Mouse (Mus musculus) c-Kit-positive CD71-positive TER-119-positive erythroid progenitor cells, embryonic 14.5 days (primary cell): ENCODE data around the gene Arsg.

Experiments
- DNase-seq: peaks from one replicate; pipeline ENCODE4 v3.0.0-alpha.2; 2013; ENCODE audit warnings: low spot score

Arsg gene

GRCm38 (mm10) chr11:109587019-109587418 lies 113.8 kb downstream of the Arsg start:
- peak; percentile 65 for DNase-seq

- DNase-seq = peak; percentile 67
Observed at GRCm38 (mm10) chr11:109587638-109588374, 114.6 kb downstream of the Arsg start.

GRCm38 (mm10) chr11:109590012-109590411 lies 116.8 kb downstream of the Arsg start:
- no peak for DNase-seq

GRCm38 (mm10) chr11:109591511-109591910 lies 118.3 kb downstream of the Arsg start:
- no peak for DNase-seq

DNA sequence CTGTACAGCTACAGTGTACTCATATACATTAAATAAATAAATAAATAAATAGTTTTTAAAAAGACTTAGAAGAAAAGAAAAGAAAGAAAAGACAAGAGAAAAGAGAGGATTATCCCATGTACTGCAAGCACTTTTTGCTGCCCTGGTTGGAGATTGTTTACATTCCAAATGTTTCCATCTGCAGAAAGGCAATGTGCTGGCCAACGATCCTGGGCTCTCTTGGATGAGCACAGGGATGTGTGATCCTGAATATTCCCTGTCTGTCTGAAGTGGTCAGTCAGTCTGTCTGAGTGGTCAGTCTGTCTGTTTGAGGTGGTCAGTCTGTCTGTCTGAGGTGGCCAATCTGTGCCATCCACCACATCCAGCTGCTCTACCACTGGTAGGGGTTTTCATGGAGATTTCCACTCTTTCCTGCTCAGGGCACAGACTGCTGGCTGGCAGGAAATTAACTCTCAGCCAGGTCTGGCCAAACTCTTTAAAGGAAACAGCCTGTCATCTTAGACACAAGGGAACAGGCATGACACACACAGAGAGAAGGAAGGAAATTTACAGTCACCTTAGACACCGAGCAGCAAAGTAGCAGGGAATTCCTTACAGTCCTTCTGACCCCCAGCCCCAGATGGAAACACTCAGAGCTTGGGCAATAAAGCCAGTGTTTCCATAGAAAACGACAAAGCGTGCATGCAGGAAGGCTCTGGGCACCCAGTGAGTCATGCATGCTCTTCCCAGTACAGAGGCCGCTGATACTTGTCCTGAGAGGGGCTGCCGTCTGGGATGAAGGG lies 120.2 kb downstream of the Arsg start:
- no peak for DNase-seq

DNA sequence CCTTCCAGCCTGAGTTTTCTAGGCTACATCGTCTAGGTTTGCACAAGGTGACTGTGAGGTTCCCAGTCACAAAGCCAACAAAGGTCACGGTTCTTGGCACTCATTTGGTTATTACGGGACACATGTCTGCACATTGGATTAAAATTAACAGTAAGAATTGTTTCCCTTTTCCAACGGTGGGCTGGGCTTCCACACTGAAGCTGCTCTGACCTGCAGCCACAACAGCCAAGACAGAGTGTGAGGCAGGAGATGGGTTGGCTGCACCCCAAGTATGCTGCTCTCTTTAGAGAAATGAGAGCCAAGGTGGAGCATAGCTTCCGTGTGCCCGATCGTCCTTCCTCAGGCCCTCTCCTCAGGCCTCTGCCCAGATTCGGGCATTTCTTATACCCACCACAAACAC lies 121.6 kb downstream of the Arsg start:
- no peak for DNase-seq

DNA sequence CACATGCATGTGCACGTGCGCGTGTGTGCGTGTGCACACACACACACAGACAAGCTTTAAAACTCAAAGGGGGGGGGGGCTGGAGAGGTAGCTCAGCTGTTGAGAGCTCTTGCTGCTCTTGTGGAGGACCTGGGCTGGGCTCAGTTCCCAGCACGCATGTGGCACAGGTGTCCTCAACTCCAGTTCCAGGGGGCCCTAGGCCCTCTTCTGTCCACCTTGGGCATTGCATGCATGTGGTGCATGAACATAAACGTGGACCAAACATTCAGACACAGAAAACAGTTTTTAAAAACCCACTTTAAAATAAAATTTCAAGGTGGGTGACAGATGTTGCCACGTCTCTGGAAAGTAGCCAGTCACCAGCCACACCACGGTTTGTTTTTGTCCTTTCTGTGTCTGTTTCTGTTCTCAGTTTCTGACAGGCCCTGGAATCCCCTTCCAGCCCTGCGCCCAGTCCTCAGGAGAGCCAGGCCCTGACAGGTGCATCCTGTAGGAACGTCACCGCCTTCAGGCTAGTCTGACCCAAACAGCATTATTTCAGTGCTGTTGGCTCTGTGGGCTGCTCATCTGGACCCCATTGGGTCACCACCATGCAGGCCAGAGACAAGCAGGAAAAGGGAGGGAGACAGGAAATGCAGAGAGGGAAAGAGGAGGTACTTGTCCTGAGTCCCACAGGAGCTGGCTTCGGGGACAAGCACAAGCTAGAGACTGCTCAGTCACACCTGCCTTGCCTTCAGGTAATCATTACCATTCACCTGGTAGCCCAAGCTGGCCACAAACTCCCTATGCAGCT lies 125.8 kb downstream of the Arsg start:
- DNase-seq = no peak

DNA sequence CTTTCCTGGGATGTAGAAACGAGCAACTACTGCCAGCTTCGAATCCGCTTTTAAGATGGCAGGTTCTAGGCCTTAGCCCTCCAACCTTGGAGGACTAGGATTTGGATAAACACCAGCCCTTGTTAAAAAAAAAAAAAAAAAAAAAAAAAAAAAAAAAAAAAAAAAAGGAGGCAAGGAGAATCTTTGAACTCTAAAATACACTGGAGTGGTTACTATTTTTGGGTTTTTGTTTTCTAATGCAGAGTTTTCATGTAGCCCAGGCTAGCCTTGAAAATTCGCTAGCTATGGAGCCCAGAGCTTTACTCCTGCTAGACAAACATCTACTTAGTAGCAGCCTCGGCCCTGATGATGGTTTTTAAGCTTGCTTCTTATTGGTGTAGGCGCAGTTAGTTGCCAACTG lies 134.4 kb downstream of the Arsg start:
- DNase-seq = no peak

DNA sequence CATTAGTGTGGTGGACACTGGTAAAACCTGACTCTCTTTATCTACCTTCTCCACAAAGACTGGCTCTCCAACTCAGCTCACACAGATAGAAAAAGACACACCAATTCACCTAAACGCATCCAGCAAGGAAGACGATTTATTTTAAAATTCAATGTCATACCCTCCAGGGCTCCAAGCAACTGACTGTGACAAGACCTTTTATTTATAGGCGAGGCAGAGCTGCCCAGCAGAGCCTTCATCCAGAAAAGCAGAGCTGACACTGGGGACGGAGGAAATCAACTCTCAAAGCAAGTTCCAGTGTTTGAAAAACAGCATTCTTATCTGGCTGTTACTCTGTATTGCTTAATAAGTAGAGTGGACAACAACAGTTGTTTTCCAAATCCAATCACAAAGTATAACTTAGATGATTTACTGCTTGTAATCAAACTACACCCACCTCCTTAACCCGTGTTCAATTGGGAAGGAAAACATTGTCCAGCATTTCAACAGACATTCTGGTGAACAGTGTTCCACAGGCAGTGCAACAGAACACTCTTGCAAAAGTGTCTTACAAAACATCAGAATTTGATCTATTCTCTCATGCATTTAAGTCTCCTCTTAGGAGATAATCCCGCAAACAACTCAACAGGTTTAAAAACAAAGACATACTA lies 135.9 kb downstream of the Arsg start:
- no peak for DNase-seq

DNA sequence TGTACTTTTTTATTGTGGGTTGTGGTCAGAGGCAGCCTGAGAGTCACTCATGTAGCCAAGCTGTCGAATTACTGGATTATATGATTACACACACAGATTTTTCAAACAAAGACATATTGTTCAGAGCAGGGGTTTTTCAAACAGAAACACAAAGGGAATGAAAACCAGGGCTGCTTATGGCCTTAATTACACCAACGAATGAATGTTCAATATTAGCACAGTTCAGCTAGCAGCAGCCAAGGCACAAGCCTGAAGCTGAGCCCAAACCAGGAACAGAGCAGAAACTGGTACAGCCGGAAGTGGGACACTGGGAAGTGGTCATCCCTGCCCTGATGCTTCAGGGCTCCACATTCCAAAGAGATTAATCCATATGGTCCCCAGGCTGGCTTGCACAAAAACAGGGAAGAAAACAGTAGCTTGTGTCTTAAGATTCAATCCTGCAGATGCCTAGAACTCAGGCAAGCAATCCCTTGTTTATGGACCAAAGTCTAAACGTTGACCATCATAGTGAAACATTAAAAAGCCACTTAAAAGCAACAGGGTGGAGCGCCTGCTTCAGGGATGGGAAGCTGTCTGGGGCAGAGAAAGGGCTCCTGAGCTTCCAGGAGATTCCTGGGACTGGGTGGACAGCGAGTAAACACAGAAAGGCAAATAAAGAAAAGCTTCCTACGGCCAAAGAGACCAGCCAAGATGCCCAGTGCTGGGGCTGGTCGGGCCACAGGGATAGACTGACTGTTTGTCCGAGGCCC lies 137.0 kb downstream of the Arsg start:
- no peak for DNase-seq

DNA sequence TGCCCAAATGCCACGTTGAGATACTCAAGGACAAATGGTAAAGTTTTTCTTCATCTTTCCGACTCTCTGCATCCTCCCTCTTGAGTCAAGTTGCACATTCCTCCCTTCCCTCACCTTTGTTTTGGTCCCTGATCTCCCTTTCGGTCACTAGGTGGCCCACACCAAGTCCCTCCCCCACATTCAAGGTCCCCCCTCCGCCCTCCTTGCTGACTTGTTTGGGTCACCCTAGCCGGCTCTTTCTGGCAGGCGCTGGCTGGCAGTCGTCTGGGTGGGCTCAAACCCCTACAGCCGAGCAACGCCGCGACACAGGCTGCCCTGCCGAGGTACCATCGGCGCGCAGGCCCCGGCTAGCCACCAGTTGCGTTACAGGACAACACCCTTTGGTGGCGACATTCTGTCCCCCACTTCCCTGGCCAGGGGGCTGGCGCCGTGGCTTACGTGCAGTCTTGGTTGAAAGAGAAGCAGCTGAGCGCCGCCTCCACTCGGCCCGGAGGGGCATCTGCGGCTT lies 137.7 kb downstream of the Arsg start:
- DNase-seq = no peak

DNA sequence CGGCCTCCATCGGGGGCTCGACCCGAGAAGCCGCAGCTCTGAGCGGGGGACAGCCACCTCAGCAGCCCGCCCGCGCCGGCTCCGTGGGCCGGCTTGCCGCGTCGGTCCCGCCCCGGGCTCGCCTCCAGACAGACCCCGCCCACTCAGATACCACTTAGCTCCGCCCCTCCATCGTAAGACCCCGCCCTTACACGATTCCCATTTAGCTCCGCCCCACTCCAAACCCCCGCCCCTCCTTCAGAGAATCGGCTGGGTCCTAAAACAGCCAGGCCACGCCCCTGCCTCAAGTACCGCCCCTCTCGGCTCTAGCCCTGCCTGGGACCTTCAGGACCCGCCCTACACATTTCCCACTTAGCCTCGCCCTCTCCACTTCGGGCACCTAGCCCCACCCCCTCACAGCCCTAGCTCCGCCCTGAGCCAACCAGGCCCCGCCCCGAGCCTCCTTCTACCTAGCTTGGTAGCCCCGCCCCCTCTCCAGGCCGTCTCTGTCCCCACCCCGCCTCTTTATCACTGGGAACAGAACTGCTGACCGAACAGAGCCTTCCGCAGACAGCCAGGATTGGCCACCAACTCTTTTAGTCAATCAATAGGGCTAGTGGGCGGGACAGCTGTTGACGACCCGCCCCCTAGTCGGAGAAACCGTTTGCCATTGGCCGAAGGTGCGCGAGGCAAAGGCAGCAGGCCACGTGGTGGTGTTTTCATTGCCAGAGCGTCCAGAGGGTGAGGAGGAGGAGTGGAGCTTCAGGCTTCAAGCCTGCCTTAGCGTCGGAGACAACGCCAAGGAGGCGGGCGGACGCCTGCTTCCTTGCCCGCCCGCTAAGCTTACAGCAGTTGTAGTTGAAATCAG lies 138.4 kb downstream of the Arsg start, which contains the start of gene Wipi1:
TSS of gene Wipi1 (minus strand) at position 665 of the 847 bp plus-strand sequence.
- DNase-seq = peak; percentile 99

GRCm38 (mm10) chr11:109612871-109613529 lies 139.8 kb downstream of the Arsg start:
- DNase-seq = peak; percentile 88

DNA sequence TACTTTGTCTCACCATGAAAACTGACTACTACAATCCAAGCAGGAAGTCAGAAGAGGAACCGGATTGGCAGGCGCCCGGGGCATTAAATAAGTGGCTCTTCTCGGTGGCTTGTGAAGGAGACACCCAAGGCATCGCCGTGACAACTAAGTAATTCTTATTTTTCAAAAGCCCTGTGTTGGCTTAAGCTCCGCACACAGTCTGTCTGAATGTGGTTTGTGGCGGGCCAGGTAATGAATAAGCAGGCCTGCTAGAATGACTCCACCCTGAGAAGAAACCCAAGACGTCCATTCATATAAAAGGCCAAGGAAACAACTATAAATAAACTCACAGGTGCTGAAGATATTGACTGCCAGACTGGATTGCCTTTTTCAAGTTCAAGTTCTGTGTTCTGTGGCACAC lies 142.1 kb downstream of the Arsg start:
- DNase-seq = no peak

GRCm38 (mm10) chr11:109616352-109616751 lies 143.2 kb downstream of the Arsg start:
- DNase-seq = no peak

- no peak for DNase-seq
Observed at GRCm38 (mm10) chr11:109616766-109617165, 143.6 kb downstream of the Arsg start.

DNA sequence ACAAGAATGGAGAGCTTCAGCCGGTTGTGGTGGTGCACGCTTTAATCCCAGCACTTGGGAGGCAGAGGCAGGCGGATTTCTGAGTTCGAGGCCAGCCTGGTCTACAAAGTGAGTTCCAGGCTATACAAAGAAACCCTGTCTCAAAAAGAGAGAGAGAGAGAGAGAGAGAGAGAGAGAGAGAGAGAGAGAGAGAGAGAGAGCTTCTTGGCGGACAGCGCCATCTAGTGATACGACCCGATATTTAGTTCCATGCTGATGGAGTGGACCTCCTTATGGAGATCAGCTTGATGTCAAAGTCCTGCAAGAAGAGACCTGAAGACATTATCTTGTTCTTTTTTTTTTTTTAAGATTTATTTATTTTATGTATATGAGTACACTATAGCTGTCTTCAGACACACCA lies 145.9 kb downstream of the Arsg start:
- DNase-seq = peak; percentile 81

- DNase-seq = no peak
Observed at GRCm38 (mm10) chr11:109620356-109620755, 147.2 kb downstream of the Arsg start.

DNA sequence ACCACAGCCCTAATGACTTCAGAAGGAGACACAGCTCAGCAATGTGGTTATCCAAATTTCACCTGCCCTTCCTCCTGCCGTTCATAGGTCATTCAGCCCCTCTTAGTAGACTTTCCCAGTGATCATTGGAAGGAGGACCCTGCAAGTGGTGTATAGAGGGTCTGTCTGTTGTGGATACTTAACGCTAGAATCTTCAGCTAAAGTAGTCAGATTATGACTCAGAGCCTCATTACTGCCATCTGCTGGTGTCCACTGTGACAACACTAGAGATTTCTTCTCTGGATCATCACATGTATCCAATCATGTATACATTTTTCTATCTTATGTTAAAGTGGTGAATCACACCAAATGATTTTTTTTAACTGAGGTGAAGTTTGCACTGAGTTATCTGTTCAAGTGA lies 148.0 kb downstream of the Arsg start:
- peak; percentile 77 for DNase-seq
